Comparison of ENCODE assay signal across 12 mouse cellular contexts in the genomic region with DNA sequence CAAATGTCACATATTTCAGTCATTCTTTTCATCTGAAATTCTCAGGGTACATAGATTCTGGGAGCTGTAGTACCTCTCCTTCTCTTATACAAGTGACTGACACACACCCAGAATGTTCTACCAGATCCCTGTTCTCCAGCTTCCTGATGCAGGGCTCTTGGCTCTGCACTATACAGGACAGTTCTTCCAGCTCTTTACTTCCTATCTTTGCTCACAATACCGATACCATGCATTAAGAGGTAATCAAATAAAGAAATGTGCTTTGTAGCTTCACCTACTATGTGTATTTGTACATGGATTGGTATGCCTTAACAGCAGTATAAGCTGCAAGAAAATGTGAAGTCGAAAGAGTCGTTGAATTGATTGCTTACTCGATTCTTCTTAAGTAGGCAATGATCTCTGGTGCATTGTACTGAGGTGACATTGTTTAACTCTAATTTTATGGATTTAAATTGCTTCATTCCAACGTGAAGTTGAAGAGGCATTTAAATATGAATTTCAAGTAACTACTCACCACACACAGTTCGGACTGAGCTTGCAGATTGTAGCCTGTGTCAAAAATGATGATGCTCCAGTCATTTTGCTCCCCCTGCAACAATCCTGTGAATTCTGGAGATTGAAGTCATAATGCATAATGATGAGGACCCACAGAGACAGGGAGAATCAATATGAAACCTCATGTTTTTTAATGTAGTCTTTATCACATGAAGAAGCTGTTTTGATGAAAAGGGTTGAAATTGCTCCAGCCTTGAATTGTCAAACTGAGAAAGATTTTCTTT.
"Had no signal": no experiment of that assay in that cellular context is flagged by ENCODE, and none has a peak within 500 bp of the region (broad histone marks: within the 10 kb centered on the region; RNA-seq: fewer than 3 reads in every experiment).

No protein-coding gene starts in this region.

- H3K36me3 ChIP-seq: limb, embryonic 10.5 days; liver, embryonic 15.5 days; stomach, embryonic 15.5 days had no signal

- H3K9ac ChIP-seq: liver, embryonic 15.5 days; stomach, embryonic 15.5 days had no signal

- H3K4me3 ChIP-seq: left cerebral cortex, adult 2 months; limb, embryonic 10.5 days; liver, embryonic 15.5 days; stomach, embryonic 15.5 days had no signal

- DNase-seq: kidney, postnatal 25 days; lung, adult 2 months; lung, postnatal 36 days; right cerebral cortex, postnatal 14 days; thymus, adult 2 months; thymus, postnatal 25 days had no signal

- H3K4me2 ChIP-seq: liver, embryonic 11.5 days; liver, embryonic 15.5 days; stomach, embryonic 15.5 days had no signal

- H3K4me1 ChIP-seq: limb, embryonic 10.5 days; liver, embryonic 15.5 days; stomach, embryonic 15.5 days had no signal

- H3K27me3 ChIP-seq: liver, embryonic 15.5 days; stomach, embryonic 15.5 days had no signal

- ATAC-seq: lung, postnatal 0 days had no signal

- H3K9me3 ChIP-seq: limb, embryonic 10.5 days; liver, embryonic 15.5 days; stomach, embryonic 15.5 days had no signal

- H3K27ac ChIP-seq: left cerebral cortex, adult 2 months; limb, embryonic 10.5 days; liver, embryonic 15.5 days; stomach, embryonic 15.5 days had no signal
